Mouse (Mus musculus) R1 (cell line): ENCODE measurements around the gene Spryd4.
"Not testable (repeated sequence)": the region's sequence is repeated elsewhere in the genome, so short reads cannot be mapped to it uniquely, and the experiment has no call there.

Experiments
- DNase-seq: peaks from one replicate; pipeline ENCODE4 v3.0.0-alpha.2; 2018; ENCODE audit warnings: low read depth, low spot score

Gene Spryd4

GRCm38 (mm10) chr10:128188242-128188877, 23.2 kb downstream of the Spryd4 start:
- DNase-seq, result peak; percentile 92

- DNase-seq, result peak; percentile 98
These were observed 24.4 kb downstream of the Spryd4 start for GRCm38 (mm10) chr10:128187181-128187605.

DNA sequence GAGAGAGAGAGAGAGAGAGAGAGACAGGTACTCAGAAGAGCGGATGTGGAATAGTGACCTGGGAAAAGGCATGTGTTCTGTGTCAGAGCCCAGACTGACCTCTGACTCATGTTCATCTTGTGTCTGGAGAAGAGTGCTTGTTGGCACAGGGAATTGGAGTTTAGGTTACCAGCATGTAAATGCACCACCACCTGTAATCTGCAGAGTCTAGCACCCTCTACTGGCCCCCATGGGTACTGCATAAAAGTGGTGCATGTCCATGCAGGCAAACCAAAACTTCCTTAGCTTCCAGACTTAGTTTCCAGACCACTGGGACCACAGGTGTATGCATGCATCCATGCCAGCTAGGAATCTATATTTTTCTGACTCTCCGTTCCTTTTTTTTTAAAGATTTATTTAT, 25.6 kb downstream of the Spryd4 start:
- DNase-seq, result peak; percentile 95

GRCm38 (mm10) chr10:128185277-128185940, 26.2 kb downstream of the Spryd4 start:
- peak; percentile 31 for DNase-seq

DNA sequence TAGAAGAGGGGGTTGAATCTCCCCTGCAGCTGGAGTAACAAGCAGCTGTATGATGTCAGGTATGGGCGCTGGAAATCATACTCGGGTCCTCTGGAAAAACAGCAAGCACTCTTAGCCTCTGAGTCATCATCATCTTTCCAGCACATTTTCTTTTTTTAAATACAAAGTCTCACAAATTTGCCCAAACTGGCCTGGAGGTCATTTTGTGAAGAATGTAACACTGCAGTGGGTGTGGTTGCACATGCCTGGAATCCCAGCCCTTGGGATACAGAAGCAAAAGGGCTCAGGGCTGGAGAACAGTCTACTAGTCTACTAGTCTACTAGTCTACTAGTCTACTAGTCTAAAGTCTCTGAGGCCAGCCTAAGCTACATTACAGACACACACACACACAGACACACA, 27.3 kb downstream of the Spryd4 start:
- DNase-seq, result peak; percentile 58

DNA sequence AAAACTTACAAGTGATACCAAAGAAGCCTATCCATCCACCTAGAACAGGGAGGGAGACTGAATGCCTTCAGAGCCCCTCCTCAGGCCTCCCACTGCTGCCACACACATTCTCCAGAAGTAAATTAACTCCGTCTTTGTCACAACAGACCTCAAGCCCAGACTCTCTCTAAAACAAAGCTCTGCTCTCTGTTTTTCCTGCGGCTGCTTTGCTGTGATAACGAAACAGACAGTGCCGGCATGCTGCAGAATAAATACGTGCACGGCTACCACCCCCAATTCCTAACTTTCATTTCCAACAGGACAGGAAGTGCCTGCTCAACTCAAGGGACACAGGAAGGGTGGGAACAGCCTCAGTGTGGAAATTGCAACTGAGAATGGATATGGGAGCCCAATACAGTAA, 31.6 kb downstream of the Spryd4 start, which contains the start of gene Rbms2:
Gene Rbms2, minus strand, starts transcription at position 309 of the 400 bp plus-strand sequence.
- DNase-seq, result peak; percentile 33

DNA sequence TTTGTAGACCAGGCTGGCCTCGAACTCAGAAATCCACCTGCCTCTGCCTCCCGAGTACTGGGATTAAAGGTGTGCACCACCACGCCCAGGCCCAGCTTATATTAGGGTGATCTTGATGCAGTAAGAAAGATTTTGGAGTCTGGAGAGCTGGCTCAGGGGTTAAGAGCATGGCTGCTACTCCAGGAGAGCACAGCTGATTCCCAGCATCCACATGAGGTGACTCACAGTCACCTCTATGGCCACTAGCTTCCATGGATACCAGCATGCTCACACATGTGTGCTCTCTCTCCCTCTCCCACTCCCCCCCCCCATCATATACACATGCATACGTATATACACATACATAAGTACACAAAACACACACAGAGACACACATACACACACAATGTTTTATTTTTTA, 34.3 kb downstream of the Spryd4 start:
- no peak for DNase-seq

DNA sequence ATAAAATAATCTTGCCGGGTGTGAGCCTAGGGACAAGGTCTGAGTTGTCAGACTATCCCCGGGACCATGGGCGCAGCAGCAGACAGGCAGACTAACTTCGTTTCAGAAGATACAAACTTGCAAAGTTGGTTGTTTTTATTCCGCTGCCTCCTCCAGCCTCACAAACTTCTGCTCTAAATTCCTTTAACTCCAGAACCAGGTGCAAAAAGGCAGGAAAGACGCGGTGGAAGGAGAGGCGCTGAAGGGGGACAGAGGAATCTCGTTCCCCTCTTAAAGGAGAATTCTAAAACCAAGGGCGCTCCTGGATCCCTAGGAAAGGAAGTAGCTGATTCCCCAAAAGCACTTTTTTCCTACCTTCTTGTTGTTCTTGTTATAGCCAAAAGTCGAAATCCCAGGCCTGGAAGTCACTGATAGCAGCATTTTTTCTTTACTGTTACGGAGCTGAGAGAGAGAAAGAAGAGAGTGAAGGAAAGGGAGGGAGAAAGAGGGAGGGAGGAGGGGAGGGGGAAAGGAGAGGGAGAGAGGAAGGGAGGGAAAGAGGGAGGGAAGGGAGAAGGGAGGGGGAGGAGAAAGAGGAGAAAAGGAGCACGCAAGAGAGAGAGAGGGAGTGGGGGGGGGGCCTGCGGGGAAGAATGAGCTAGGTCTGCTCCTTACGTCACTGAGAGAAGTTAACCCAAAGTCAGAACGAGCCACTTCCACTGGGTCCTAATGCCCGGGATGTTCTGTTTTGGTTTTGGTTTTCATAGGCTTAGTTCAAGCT, 35.4 kb downstream of the Spryd4 start:
- DNase-seq, result peak; percentile 88

GRCm38 (mm10) chr10:128175302-128175701, 36.3 kb downstream of the Spryd4 start:
- no peak for DNase-seq

DNA sequence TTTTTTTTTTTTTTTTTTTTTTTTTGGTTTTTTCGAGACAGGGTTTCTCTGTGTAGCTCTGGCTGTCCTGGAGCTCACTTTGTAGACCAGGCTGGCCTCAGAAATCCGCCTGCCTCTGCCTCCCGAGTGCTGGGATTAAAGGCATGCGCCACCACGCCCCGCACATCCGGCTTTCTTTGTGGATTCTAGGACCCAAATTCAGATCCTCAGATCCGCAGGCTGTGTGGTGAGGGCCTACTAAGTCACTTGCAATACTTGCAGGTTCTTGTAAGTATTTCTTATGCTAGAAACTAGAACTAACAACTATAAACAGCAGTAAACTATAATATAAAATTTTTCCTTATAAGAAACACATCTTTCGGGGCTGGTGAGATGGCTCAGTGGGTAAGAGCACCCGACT, 40.3 kb downstream of the Spryd4 start:
- DNase-seq, result peak; percentile 71

DNA sequence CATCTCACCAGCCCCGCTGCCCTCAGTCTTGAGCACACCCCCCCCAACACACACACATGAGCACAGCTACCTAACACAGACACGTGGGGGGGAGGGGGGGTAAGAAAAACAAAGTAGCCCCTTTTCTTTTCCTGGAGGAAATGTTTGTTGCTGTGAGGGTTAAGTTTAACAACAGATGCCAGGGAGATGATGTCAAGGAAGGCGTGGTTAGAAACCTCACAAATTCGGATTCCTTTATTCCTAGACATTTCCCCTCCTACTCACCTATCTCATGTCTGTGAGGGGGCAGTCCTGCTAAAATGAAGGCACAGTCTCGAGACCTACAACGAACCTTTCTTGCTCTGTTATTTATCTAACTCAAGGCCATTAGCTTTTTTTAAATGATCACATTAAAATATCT, 44.5 kb downstream of the Spryd4 start:
- peak; percentile 77 for DNase-seq

DNA sequence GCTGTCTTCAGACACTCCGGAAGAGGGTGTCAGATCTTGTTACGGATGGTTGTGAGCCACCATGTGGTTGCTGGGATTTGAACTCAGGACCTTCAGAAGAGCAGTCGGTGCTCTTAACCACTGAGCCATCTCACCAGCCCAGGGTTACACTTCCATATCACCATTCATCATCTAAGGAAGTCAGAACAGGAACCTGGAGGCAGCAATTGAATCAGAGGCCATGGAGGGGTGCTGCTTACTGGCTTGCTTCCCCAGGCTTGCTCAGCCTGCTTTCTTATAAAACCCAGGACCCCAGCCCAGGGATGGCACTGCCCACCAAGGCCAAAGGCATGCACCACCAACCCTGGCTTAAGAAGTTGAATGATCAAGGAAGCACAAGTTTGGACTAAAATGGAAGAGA, 45.9 kb downstream of the Spryd4 start:
- DNase-seq, result not testable (repeated sequence)
